Mouse (Mus musculus): ENCODE measurements around the gene Pigg. TPM values are rescaled to one million over a fixed set of nuclear protein-coding genes. Genes with fewer than 3 reads are reported as not detected.

The Pigg gene
- total and polyA plus RNA-seq, 3 experiments = 6.7 to 11.2 TPM; not detected in 1

- no peak for TF ChIP-seq MEF2A (IDR thresholded peaks at IDR 0.05; ENCODE audit: extremely low read depth, insufficient replicate concordance, low read depth, low read length, poor library complexity, severe bottlenecking)
- TF ChIP-seq USF2 (IDR thresholded peaks at IDR 0.05; ENCODE audit: borderline replicate concordance in 1 of 2, insufficient read depth in 1 of 2, low read depth in 1 of 2, low read length in 2 of 2) = no peak
- TF ChIP-seq CHD2 (IDR thresholded peaks at IDR 0.05; ENCODE audit: low read length) = no peak
Observed at GRCm38 (mm10) chr5:108385632-108386031, 73.2 kb downstream of the Pigg start (continued).

DNA sequence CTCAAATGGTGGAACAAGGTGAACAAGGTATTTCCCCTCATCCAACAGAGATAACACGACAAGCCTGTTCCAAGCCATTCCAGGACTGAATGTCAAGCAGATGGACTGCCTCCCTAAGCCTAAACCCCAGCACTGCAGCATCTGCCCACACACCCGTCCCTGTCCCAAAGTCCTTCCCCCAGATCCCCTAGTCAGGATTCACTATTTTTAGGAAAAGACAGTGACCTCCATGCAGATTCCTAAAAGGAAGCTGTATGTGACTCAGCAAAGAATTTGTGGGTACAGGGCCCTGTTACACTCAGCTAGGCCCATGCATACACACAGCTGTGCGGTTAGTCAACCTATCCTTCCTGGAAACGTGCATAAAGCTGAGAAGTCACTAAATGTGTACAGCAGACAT is 74.0 kb downstream of the Pigg start:
- TF ChIP-seq SMC3 (IDR thresholded peaks at IDR 0.05; ENCODE audit: low read depth, low read length) (no peak), TAL1 (IDR thresholded peaks at IDR 0.05; ENCODE audit: low read length) (no peak), JUND (IDR thresholded peaks at IDR 0.05; ENCODE audit: low read depth, low read length) (no peak), MAX (IDR thresholded peaks at IDR 0.05; ENCODE audit: low read length) (no peak), USF1 (IDR thresholded peaks at IDR 0.05; ENCODE audit: low read depth, low read length) (no peak), BHLHE40 (IDR thresholded peaks at IDR 0.05; ENCODE audit: borderline replicate concordance, low read depth, low read length) (no peak), MAZ (IDR thresholded peaks at IDR 0.05; ENCODE audit: low read depth, low read length) (no peak), MEF2A (IDR thresholded peaks at IDR 0.05; ENCODE audit: extremely low read depth, insufficient replicate concordance, low read depth, low read length, poor library complexity, severe bottlenecking) (no peak), ZNF384 (IDR thresholded peaks at IDR 0.05; ENCODE audit: low read depth, low read length) (no peak), NRF1 (IDR thresholded peaks at IDR 0.05; ENCODE audit: insufficient read depth, low read depth, low read length, poor library complexity, severe bottlenecking) (no peak), MAFK (IDR thresholded peaks at IDR 0.05; ENCODE audit: borderline replicate concordance, low read depth, low read length) (no peak), EP300 (IDR thresholded peaks at IDR 0.05; ENCODE audit: low read depth in 1 of 2, low read length in 2 of 2) (no peak), USF2 (IDR thresholded peaks at IDR 0.05; ENCODE audit: borderline replicate concordance in 1 of 2, insufficient read depth in 1 of 2, low read depth in 1 of 2, low read length in 2 of 2) (no peak), MYB (IDR thresholded peaks at IDR 0.05; ENCODE audit: low read depth, low read length) (no peak), ZMIZ1 (IDR thresholded peaks at IDR 0.05; ENCODE audit: low read depth, low read length) (no peak), MXI1 (IDR thresholded peaks at IDR 0.05; ENCODE audit: low read depth, low read length) (no peak), E2F4 (IDR thresholded peaks at IDR 0.05; ENCODE audit: borderline replicate concordance, low read depth, low read length) (no peak), ZKSCAN1 (IDR thresholded peaks at IDR 0.05; ENCODE audit: low read depth, low read length) (no peak)
- Histone ChIP-seq H3K36me3 (ENCODE audit: control insufficient read depth in 1 of 2, insufficient read depth in 2 of 2, low read length in 2 of 2) (no peaks in the 10 kb centered on the region), H3K9me3 (replicated peaks; ENCODE audit: insufficient read depth, low read length) (no peaks in the 10 kb centered on the region), H3K9ac (ENCODE audit: control insufficient read depth, low read depth, low read length, poor library complexity, severe bottlenecking) (no peak overlapping the region), H3K27ac (ENCODE audit: control insufficient read depth, low read depth, low read length) (no peak overlapping the region), H3K79me2 (ENCODE audit: control insufficient read depth, insufficient read depth, low read length, poor library complexity) (no peaks in the 10 kb centered on the region), H3K4me3 (ENCODE audit: control insufficient read depth in 1 of 2, insufficient read depth in 1 of 2, low read depth in 2 of 2, low read length in 2 of 2) (no peak overlapping the region), H3K4me1 (ENCODE audit: control insufficient read depth in 1 of 2, insufficient read depth in 2 of 2, low read length in 2 of 2) (peaks cover 0 to 3% of the 10 kb centered on the region in 2 experiments; a peak in 1 of 4 replicates), H3K27me3 (ENCODE audit: control insufficient read depth in 1 of 2, insufficient read depth in 2 of 2, low read length in 2 of 2) (peaks cover 0 to 2% of the 10 kb centered on the region in 2 experiments; a peak in 1 of 4 replicates)
- DNase-seq (ENCODE audit: low read depth, low spot score) = no peak

Measured in MEL (cell line).